Mouse (Mus musculus): ENCODE measurements around the gene Pde1c.

Gene Pde1c

DNA sequence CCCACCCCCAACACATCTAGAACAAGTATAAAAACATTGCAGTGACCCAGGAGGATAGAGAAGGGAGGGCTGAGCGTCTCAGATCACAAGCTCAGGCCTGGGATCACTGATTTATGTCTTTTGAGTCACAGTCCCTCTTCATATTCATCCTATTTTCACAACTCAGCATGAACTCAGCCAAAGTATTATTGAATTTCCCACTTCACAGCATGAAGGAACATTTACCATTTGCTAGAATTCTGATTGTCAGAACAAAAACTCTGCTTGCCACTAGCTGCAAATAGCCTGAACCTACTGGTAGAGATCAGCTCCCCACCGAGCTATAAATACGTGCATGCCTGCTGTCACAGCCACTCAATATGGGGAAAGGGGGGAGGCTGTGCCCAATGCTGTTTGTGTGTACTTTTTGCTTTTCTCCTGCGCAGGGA lies 492.5 kb downstream of the Pde1c start:
- no peak for DNase-seq (ENCODE audit: low spot score)

DNA sequence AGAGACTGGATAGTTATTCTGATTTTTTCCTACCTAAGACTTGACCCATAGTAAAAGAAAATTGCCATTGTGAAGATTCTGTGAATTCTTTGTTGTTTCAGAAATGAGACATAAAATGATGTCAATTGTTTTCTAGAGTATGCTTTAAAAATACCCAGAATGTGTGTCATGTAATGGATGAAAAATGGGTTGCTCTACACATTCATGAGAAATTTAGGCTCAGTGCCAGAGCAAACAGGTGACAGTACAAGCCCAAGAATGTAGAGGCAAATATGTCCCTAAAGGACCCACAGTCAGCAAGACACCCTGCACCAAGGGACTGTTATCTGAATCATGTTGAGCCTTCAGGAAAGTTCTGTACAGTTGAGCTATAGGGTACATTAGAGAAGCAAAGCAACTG lies 500.4 kb downstream of the Pde1c start:
- no peak for DNase-seq (ENCODE audit: low spot score)

- peak; percentile 3 for DNase-seq (ENCODE audit: low spot score)
These were observed 502.1 kb downstream of the Pde1c start for GRCm38 (mm10) chr6:56066632-56067282.

DNA sequence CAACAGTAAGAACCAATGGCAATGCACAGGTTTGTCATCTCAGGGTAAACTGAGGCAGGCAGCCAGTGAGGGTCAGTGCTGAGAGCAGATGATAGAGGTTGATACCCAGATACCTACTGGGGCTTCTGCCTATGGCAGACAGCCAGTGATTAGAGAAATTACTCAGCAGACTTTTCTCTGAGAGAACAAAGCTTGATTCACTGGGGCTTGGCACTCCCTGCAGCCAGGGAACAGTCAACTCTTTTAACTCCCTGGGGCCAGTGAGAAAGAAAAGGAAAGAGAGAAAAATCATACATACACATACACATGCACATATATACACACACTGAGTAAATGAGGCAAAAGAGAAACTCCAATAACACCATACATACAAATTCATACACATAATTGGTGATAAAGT lies 505.2 kb downstream of the Pde1c start:
- DNase-seq (ENCODE audit: low spot score): no peak

DNA sequence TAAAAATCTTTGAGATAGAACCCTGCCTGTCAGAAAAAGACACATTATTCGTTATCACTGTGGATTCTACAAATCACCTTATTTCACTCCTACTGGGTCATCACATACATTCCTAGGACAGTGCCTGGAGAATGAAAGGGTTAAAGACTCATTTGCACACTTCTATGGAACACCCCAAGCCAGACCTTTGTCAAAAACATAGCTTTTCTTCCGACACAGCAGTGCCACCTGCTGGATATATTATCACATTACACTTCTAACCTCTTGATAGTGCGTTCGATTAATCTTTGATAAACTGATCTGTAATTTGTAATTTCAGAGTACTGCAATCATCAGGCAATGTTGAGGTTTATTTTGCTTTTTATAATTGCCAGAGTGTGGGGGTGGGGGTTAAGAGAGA lies 519.8 kb downstream of the Pde1c start:
- peak; percentile 3 for DNase-seq (ENCODE audit: low spot score)

GRCm38 (mm10) chr6:56048580-56048979 lies 520.3 kb downstream of the Pde1c start:
- DNase-seq (ENCODE audit: low spot score): no peak

GRCm38 (mm10) chr6:56044716-56045115 lies 524.2 kb downstream of the Pde1c start:
- DNase-seq (ENCODE audit: low spot score): no peak

DNA sequence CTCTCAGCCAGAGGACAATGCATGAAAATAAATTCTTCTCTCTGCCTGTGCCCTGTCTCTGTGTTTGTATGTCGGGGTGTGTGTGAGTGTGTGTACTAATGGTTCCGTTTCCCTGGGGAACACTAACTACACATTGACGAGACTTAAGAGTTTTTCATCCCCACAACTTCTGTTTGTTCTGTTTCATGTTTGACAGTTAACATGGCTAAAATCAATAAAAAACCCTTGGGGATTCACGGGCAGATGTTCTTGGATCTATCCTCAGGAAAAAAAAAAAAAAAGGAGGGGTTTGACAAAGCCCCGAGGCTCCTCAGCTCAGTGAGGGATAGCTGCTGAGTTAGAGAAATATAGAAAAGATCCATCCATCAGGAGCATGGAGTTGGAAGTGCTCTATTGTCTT lies 524.6 kb downstream of the Pde1c start:
- DNase-seq (ENCODE audit: low spot score): no peak

- DNase-seq (ENCODE audit: low spot score): no peak
These were observed 529.3 kb downstream of the Pde1c start for GRCm38 (mm10) chr6:56039476-56040055.

- DNase-seq (ENCODE audit: low spot score): no peak
These were observed 533.8 kb downstream of the Pde1c start for GRCm38 (mm10) chr6:56035054-56035453.

- no peak for DNase-seq (ENCODE audit: low spot score)
These were observed 536.7 kb downstream of the Pde1c start for GRCm38 (mm10) chr6:56032231-56032630.

GRCm38 (mm10) chr6:56029986-56030385 lies 538.9 kb downstream of the Pde1c start:
- DNase-seq (ENCODE audit: low spot score): no peak

DNA sequence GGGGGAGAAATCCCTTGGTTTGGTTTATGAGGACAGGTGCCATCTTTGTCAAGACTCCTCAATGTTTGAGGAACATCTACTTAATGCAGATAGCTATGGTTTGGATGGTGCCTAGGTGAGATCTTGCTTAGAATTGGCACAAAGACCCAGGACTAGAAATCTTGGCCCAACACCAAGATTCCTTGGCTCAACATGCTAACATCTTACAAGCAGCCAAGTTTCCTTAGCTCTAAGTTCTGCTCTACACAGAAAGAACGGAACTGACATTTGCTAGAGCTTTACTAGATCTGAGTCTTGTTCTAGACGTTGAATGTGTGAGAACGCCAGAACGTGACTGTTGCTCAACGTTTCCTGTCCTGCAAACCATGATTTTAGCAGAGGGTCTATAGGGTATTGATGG lies 540.9 kb downstream of the Pde1c start:
- DNase-seq (ENCODE audit: low spot score): no peak

- no peak for DNase-seq (ENCODE audit: low spot score)
These were observed 541.6 kb downstream of the Pde1c start for GRCm38 (mm10) chr6:56027318-56027717.

GRCm38 (mm10) chr6:56025533-56025932 lies 543.4 kb downstream of the Pde1c start:
- DNase-seq (ENCODE audit: low spot score): no peak
